26 mouse cellular contexts compared by ENCODE assay signal in the genomic region with DNA sequence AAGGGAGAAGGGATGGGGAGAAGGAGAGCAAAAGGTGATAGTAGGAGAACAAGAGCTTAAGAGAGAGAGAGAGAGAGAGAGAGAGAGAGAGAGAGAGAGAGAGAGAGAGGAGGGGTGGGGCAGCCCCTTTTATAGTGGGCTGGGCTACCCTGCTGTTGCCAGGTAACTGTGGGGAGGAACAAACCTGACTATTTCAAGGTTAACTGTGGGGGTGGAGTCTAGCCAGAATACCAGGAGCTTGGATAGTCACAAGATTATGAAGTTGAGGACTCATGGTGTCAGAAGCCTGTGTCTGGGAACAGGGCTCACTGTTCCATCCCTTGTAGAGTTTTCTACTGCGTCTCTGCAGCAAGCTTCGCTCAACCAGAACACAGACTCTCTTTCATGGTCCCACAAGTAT.
"Had no signal": no experiment of that assay in that cellular context is flagged by ENCODE, and none has a peak within 500 bp of the region (broad histone marks: within the 10 kb centered on the region; RNA-seq: fewer than 3 reads in every experiment).

No protein-coding gene starts in this region.

- H3K27ac ChIP-seq: embryonic facial prominence, embryonic 10.5 days; embryonic facial prominence, embryonic 12.5 days; embryonic facial prominence, embryonic 13.5 days; embryonic facial prominence, embryonic 15.5 days; forebrain, embryonic 10.5 days; forebrain, embryonic 12.5 days; forebrain, embryonic 13.5 days; forebrain, embryonic 15.5 days; gastrocnemius, adult 2 months; heart, adult 2 months; heart, embryonic 10.5 days had no signal

- H3K27me3 ChIP-seq: embryonic facial prominence, embryonic 12.5 days; embryonic facial prominence, embryonic 13.5 days; embryonic facial prominence, embryonic 15.5 days; forebrain, embryonic 12.5 days; forebrain, embryonic 13.5 days; forebrain, embryonic 15.5 days had no signal

- ATAC-seq: forebrain, embryonic 13.5 days; forebrain, embryonic 14.5 days; forebrain, embryonic 15.5 days; forebrain, embryonic 16.5 days; forebrain, postnatal 0 days had no signal

- H3K9me3 ChIP-seq: embryonic facial prominence, embryonic 10.5 days; embryonic facial prominence, embryonic 12.5 days; embryonic facial prominence, embryonic 13.5 days; embryonic facial prominence, embryonic 15.5 days; forebrain, embryonic 10.5 days; forebrain, embryonic 12.5 days; forebrain, embryonic 13.5 days; forebrain, embryonic 15.5 days; heart, embryonic 10.5 days had no signal

- H3K4me3 ChIP-seq: embryonic facial prominence, embryonic 10.5 days; embryonic facial prominence, embryonic 12.5 days; embryonic facial prominence, embryonic 13.5 days; embryonic facial prominence, embryonic 15.5 days; erythroblast, embryonic 14.5 days; forebrain, embryonic 10.5 days; forebrain, embryonic 12.5 days; forebrain, embryonic 13.5 days; forebrain, embryonic 15.5 days; gastrocnemius, adult 2 months; heart, adult 2 months; heart, embryonic 10.5 days had no signal

- DNase-seq: cerebellum, postnatal 10 days; cerebellum, postnatal 14 days; cerebellum, postnatal 25 days; cerebellum, postnatal 36 days; embryo, embryonic 11 days; forebrain, postnatal 0 days; gastrocnemius, adult 2 months; gastrocnemius, postnatal 10 days; gastrocnemius, postnatal 14 days; gastrocnemius, postnatal 25 days; gastrocnemius, postnatal 36 days; heart, adult 11 months; heart, adult 18-20 months; heart, adult 2 months had no signal

- H3K36me3 ChIP-seq: embryonic facial prominence, embryonic 10.5 days; embryonic facial prominence, embryonic 12.5 days; embryonic facial prominence, embryonic 13.5 days; embryonic facial prominence, embryonic 15.5 days; forebrain, embryonic 10.5 days; forebrain, embryonic 12.5 days; forebrain, embryonic 15.5 days; heart, embryonic 10.5 days had no signal

- H3K9ac ChIP-seq: embryonic facial prominence, embryonic 12.5 days; embryonic facial prominence, embryonic 13.5 days; embryonic facial prominence, embryonic 15.5 days; forebrain, embryonic 12.5 days; forebrain, embryonic 13.5 days; forebrain, embryonic 15.5 days; forebrain, postnatal 0 days had no signal

- H3K4me1 ChIP-seq: embryonic facial prominence, embryonic 10.5 days; embryonic facial prominence, embryonic 12.5 days; embryonic facial prominence, embryonic 13.5 days; embryonic facial prominence, embryonic 15.5 days; forebrain, embryonic 12.5 days; forebrain, embryonic 13.5 days; forebrain, embryonic 15.5 days; heart, embryonic 10.5 days had no signal

- H3K4me2 ChIP-seq: embryonic facial prominence, embryonic 12.5 days; embryonic facial prominence, embryonic 13.5 days; embryonic facial prominence, embryonic 15.5 days; forebrain, embryonic 12.5 days; forebrain, embryonic 13.5 days; forebrain, embryonic 15.5 days had no signal
